Mouse (Mus musculus) liver, postnatal 0 days (tissue): Measurements from ENCODE around the gene Slc12a4.

Experiments
- CTCF ChIP-seq: sonication (generic); IDR thresholded peaks from 2 replicates; pipeline ENCODE4 v1.5.1; 2016; ENCODE audit warnings: antibody characterized with exemption, low read depth
- EP300 ChIP-seq: IDR thresholded peaks from 2 replicates; pipeline ENCODE4 v1.6.1; 2016; ENCODE audit warnings: antibody characterized with exemption, low read depth, mild to moderate bottlenecking

DNA sequence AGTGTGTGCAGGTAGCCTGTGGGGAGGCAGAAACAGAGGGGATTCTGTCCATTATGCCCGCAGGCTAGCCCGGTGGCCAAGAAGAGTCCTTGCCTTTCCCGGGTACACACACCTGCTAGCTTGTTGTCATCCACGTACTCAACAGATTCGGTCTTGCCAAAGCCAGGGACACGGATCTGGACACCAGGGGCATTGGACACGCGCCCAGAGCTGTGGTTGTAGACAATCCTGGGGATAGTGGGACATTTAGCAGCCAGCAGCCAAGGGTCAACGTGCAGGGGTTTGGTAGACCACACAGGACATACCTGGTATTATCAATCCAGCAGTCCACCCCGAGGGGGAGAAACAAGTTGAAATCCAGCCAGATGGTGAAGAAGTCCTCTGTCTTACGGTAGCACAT lies 23.9 kb downstream of the Slc12a4 start:
- TF ChIP-seq CTCF (no peak), EP300 (no peak)
